Mouse (Mus musculus): ENCODE results near the gene Kntc1. TPM values are rescaled to one million over a fixed set of nuclear protein-coding genes. Genes with fewer than 3 reads are reported as not detected.

Gene Kntc1
- total and polyA plus RNA-seq, 2 experiments: 0.26 to 0.37 TPM

DNA sequence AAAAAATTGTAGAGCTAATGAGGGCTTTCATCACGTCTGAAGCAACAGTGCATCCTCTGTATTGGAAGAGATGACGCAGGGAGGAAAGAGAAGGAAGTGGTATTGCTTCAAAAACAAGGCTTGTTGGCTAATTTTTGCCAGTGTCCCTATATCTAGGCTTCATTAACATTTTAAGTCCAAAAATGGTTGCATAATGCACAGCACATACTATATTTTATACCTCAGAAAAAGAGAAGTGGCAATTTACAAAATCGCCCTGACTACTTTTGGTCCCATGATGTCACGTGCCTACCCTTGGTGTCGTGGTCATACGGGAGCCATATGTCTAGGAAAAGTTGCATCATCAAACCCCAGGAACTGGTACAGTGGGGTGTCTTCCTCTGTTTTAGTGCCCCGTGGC lies 82.8 kb downstream of the Kntc1 start:
- Histone ChIP-seq H3K79me2 (ENCODE audit: control insufficient read depth, insufficient read depth, low read length) (no peaks in the 10 kb centered on the region), H3K27me3 (ENCODE audit: control insufficient read depth, insufficient read depth, low read length) (no peaks in the 10 kb centered on the region), H3K36me3 (ENCODE audit: control insufficient read depth, insufficient read depth, low read length) (no peaks in the 10 kb centered on the region), H3K4me3 (ENCODE audit: insufficient read depth, low read depth, low read length) (no peak overlapping the region), H3K27ac (replicated peaks; ENCODE audit: insufficient read depth, low read depth, low read length) (no peak overlapping the region), H3K4me1 (ENCODE audit: control insufficient read depth, insufficient read depth, low read length) (no peaks in the 10 kb centered on the region), H3K9ac (ENCODE audit: low read depth, low read length) (no peak overlapping the region)
- 85% methylated on average over 7 of the region's 7 CpGs for WGBS
- no peak for DNase-seq (ENCODE audit: extremely low read depth, low read depth, low spot score)
- TF ChIP-seq POLR2A (IDR thresholded peaks at IDR 0.05; ENCODE audit: extremely low read depth, insufficient read depth, low read length) (no peak), CTCF (IDR thresholded peaks at IDR 0.05; ENCODE audit: low read depth, low read length) (no peak)

DNA sequence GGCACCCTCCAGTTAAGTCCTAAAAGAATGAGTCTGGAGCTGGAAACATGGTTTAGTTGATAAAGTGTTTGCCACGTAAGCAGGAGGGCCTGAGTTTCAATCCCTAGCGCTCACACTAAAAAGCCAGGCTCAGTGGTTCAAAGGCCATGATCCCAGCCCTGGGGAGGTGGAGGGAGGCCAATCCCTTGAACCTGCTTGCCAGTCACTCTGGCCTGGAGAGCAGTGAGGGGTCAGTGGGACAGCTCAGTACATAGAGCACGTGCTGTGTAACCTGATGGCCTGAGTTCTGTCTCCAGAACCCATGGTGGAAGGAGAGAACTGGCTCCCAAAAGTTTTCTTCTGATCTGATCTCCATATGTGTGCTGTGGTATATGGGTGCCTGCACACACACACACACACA lies 85.3 kb downstream of the Kntc1 start:
- H3K79me2 ChIP-seq (ENCODE audit: control insufficient read depth, insufficient read depth, low read length): no peaks in the 10 kb centered on the region
- DNase-seq (ENCODE audit: extremely low read depth, low read depth, low spot score): peak; percentile 88
- H3K9ac ChIP-seq (ENCODE audit: low read depth, low read length): no peak overlapping the region
- no peaks in the 10 kb centered on the region for H3K4me1 ChIP-seq (ENCODE audit: control insufficient read depth, insufficient read depth, low read length)
- H3K4me3 ChIP-seq (ENCODE audit: insufficient read depth, low read depth, low read length): no peak overlapping the region
- TF ChIP-seq POLR2A (IDR thresholded peaks at IDR 0.05; ENCODE audit: extremely low read depth, insufficient read depth, low read length) (no peak), CTCF (IDR thresholded peaks at IDR 0.05; ENCODE audit: low read depth, low read length) (no peak)
- 28% methylated on average over 3 of the region's 3 CpGs for WGBS
- no peaks in the 10 kb centered on the region for H3K36me3 ChIP-seq (ENCODE audit: control insufficient read depth, insufficient read depth, low read length)
- H3K27me3 ChIP-seq (ENCODE audit: control insufficient read depth, insufficient read depth, low read length): no peaks in the 10 kb centered on the region
- no peak overlapping the region for H3K27ac ChIP-seq (replicated peaks; ENCODE audit: insufficient read depth, low read depth, low read length)

DNA sequence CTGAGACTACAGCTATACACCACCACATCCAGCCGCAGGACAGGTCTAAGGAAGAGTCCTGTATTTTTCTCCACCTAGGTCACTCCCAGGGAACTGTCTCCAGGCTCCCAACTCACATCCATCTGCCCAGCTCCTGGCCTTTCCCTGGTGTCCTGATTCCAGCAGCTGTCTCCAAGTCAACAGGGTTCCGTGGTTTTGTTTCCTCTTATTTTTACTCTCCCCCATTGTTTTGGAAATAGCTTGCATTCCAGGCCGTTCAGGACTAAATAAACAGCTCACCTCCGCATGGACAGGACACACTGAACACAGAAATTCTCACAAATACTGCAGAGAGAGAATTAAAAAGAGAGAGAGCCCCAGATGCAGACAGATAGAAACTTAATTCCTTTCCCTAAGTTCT lies 87.9 kb downstream of the Kntc1 start:
- Histone ChIP-seq H3K9ac (ENCODE audit: low read depth, low read length) (no peak overlapping the region), H3K27me3 (ENCODE audit: control insufficient read depth, insufficient read depth, low read length) (no peaks in the 10 kb centered on the region), H3K4me1 (ENCODE audit: control insufficient read depth, insufficient read depth, low read length) (no peaks in the 10 kb centered on the region), H3K4me3 (ENCODE audit: insufficient read depth, low read depth, low read length) (no peak overlapping the region), H3K36me3 (ENCODE audit: control insufficient read depth, insufficient read depth, low read length) (no peaks in the 10 kb centered on the region), H3K27ac (replicated peaks; ENCODE audit: insufficient read depth, low read depth, low read length) (no peak overlapping the region), H3K79me2 (ENCODE audit: control insufficient read depth, insufficient read depth, low read length) (no peaks in the 10 kb centered on the region)
- no peak for DNase-seq (ENCODE audit: extremely low read depth, low read depth, low spot score)
- 79% methylated on average over 4 of the region's 4 CpGs for WGBS
- no peak for TF ChIP-seq POLR2A (IDR thresholded peaks at IDR 0.05; ENCODE audit: extremely low read depth, insufficient read depth, low read length)
- TF ChIP-seq CTCF (IDR thresholded peaks at IDR 0.05; ENCODE audit: low read depth, low read length): no peak

DNA sequence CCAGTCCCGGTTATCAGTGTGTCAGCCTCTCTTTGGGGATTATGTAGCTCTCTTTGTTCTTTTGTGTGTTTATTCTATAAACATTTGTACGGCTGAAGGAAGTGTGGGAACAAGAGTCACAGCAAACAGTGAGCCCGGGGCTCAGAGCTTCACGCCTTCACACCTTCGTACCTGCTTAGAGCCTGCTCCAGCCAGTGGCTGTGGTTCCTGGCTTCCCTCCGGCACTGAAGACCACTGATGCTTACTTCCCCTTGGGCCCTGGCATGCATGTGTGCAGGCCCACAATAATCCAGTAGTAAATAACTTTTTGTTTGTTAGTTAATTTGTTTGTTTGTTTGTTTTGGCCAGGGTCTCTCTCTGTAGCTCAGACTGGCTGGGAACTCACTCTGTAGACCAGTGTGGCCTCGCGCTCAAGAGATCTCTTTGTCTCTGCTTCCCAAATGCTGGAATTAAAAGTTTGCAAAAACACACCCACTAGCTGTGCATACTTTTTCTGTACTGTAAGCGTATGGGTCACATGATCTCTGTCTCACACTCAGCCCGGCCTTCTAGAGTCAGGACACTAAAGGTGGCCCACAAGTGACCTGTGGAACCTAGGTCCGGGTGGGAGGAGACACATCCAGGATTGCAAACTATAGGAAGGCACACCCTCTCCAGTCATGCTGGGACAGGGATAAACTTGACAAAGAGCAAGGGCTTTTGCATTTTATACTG lies 92.9 kb downstream of the Kntc1 start:
- Histone ChIP-seq H3K9ac (ENCODE audit: low read depth, low read length) (no peak overlapping the region), H3K79me2 (ENCODE audit: control insufficient read depth, insufficient read depth, low read length) (no peaks in the 10 kb centered on the region), H3K27ac (replicated peaks; ENCODE audit: insufficient read depth, low read depth, low read length) (no peak overlapping the region), H3K4me1 (ENCODE audit: control insufficient read depth, insufficient read depth, low read length) (no peaks in the 10 kb centered on the region), H3K27me3 (ENCODE audit: control insufficient read depth, insufficient read depth, low read length) (no peaks in the 10 kb centered on the region; the same call in 1 of the 2 replicates), H3K4me3 (ENCODE audit: insufficient read depth, low read depth, low read length) (no peak overlapping the region), H3K36me3 (ENCODE audit: control insufficient read depth, insufficient read depth, low read length) (no peaks in the 10 kb centered on the region)
- DNase-seq (ENCODE audit: extremely low read depth, low read depth, low spot score): no peak
- 67% methylated on average over 11 of the region's 11 CpGs for WGBS
- no peak for TF ChIP-seq CTCF (IDR thresholded peaks at IDR 0.05; ENCODE audit: low read depth, low read length)
- no peak for TF ChIP-seq POLR2A (IDR thresholded peaks at IDR 0.05; ENCODE audit: extremely low read depth, insufficient read depth, low read length)

DNA sequence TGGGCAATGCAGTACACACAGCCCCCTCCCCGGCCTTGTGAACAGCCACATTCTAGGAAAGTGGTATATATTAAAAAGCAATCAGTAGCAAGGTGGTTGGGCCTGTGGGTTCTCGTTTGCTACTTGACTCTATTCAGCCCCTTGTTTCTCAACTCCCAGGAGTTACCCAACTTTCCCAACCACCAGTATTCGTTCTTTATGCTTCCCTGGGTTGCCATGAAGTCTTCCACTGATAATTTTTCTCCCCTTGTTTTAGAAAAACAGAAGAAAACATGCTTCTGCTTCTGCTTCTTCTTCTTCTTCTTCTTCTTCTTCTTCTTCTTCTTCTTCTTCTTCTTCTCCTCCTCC lies 93.4 kb downstream of the Kntc1 start:
- WGBS: 67% methylated on average over 3 of the region's 3 CpGs
- no peak overlapping the region for H3K4me3 ChIP-seq (ENCODE audit: insufficient read depth, low read depth, low read length)
- no peaks in the 10 kb centered on the region for H3K36me3 ChIP-seq (ENCODE audit: control insufficient read depth, insufficient read depth, low read length)
- no peak overlapping the region for H3K9ac ChIP-seq (ENCODE audit: low read depth, low read length)
- H3K27ac ChIP-seq (replicated peaks; ENCODE audit: insufficient read depth, low read depth, low read length): no peak overlapping the region
- no peaks in the 10 kb centered on the region for H3K79me2 ChIP-seq (ENCODE audit: control insufficient read depth, insufficient read depth, low read length)
- no peak for DNase-seq (ENCODE audit: extremely low read depth, low read depth, low spot score)
- TF ChIP-seq POLR2A (IDR thresholded peaks at IDR 0.05; ENCODE audit: extremely low read depth, insufficient read depth, low read length) (no peak), CTCF (IDR thresholded peaks at IDR 0.05; ENCODE audit: low read depth, low read length) (no peak)
- H3K4me1 ChIP-seq (ENCODE audit: control insufficient read depth, insufficient read depth, low read length): no peaks in the 10 kb centered on the region
- no peaks in the 10 kb centered on the region; the same call in 1 of the 2 replicates for H3K27me3 ChIP-seq (ENCODE audit: control insufficient read depth, insufficient read depth, low read length)

DNA sequence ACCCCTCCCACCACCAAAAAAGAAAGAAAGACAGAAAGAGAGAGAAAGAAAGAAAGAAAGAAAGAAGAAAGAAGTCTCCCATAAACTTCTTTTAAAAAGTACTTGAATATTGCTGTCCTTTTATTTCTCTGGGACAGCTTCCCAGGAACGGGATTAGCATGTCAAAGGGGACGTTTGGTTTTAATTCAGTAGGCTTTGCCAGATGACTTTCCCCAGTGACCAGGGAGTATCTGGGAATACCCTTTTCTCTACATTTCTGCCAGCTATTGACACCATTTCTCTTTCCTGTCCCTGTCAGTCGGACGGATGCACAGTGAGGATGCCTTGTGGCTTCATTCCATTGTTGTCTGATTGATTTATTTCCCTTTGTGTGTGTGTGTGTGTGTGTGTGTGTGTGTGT lies 94.3 kb downstream of the Kntc1 start:
- no peaks in the 10 kb centered on the region for H3K79me2 ChIP-seq (ENCODE audit: control insufficient read depth, insufficient read depth, low read length)
- no peak overlapping the region for H3K27ac ChIP-seq (replicated peaks; ENCODE audit: insufficient read depth, low read depth, low read length)
- TF ChIP-seq POLR2A (IDR thresholded peaks at IDR 0.05; ENCODE audit: extremely low read depth, insufficient read depth, low read length): no peak
- no peak for TF ChIP-seq CTCF (IDR thresholded peaks at IDR 0.05; ENCODE audit: low read depth, low read length)
- peak; percentile 37 for DNase-seq (ENCODE audit: extremely low read depth, low read depth, low spot score)
- WGBS: 46% methylated on average over 4 of the region's 4 CpGs
- H3K36me3 ChIP-seq (ENCODE audit: control insufficient read depth, insufficient read depth, low read length): no peaks in the 10 kb centered on the region
- no peaks in the 10 kb centered on the region for H3K4me1 ChIP-seq (ENCODE audit: control insufficient read depth, insufficient read depth, low read length)
- H3K9ac ChIP-seq (ENCODE audit: low read depth, low read length): no peak overlapping the region
- H3K4me3 ChIP-seq (ENCODE audit: insufficient read depth, low read depth, low read length): no peak overlapping the region
- H3K27me3 ChIP-seq (ENCODE audit: control insufficient read depth, insufficient read depth, low read length): no peaks in the 10 kb centered on the region; the same call in 1 of the 2 replicates

All from liver, adult 2 months (tissue).